Mouse (Mus musculus) layer of hippocampus, adult 2 months (tissue): Measurements from ENCODE around the gene Mtfp1. TPM values are rescaled to one million over a fixed set of nuclear protein-coding genes. Genes with fewer than 3 reads are reported as not detected.
"Not testable (repeated sequence)": the region's sequence is repeated elsewhere in the genome, so short reads cannot be mapped to it uniquely, and the experiment has no call there.

Source experiments
- DNase-seq, 2 experiments: peaks; one replicate each; pipeline ENCODE4 v3.0.0; 2022; ENCODE audit warnings: low spot score in 2 of 2
- H3K27ac ChIP-seq: fragments of 200-600 bp; 2 replicates; pipeline ENCODE4 v1.8.1; 2022
- H3K4me3 ChIP-seq: fragments of 200-600 bp; 2 replicates; pipeline ENCODE4 v1.8.1; 2022; ENCODE audit warnings: mild to moderate bottlenecking
- CTCF ChIP-seq: fragments of 200-600 bp; conservative IDR thresholded peaks from 2 replicates; pipeline ENCODE4 v1.8.1; 2022; ENCODE audit warnings: antibody characterized with exemption, mild to moderate bottlenecking, moderate library complexity
- long read RNA-seq, 2 experiments: library from polyadenylated mRNA; stranded (forward); transcript quantifications; one replicate each; pipeline ENCODE4 v2.0.0; 2021; ENCODE audit warnings: borderline mapping rate in 2 of 2
- total RNA-seq, 2 experiments: library from RNA; stranded (reverse); gene quantifications; 2 replicates each; pipeline ENCODE4 v1.2.3; 2021

Mtfp1 gene
- 100 to 1,000 TPM; 115 to 119 TPM for total RNA-seq
- long read RNA-seq, experiment 1, transcript Mtfp1-201 (4 exons, 1,411 nt) = major isoform, 92 of 107 reads
- long read RNA-seq, experiment 1, partial matches to known transcripts = 9 of 107 reads
- long read RNA-seq, experiment 1, other reads (novel, unspliced or antisense) = 6 of 107 reads
- long read RNA-seq, experiment 2, transcript Mtfp1-201 (4 exons, 1,411 nt) = major isoform, 121 of 138 reads
- long read RNA-seq, experiment 2, partial matches to known transcripts = 14 of 138 reads
- long read RNA-seq, experiment 2, other reads (novel, unspliced or antisense) = 3 of 138 reads

- no peak for TF ChIP-seq CTCF
Observed at GRCm38 (mm10) chr11:4095171-4096053, at the start of gene Mtfp1. TSS of gene Mtfp1 (minus strand) at chr11:4095445.

GRCm38 (mm10) chr11:4143281-4144062, 48.2 kb upstream of the Mtfp1 start:
- no peak for TF ChIP-seq CTCF
- no peak overlapping the region; the same call in 1 of the 2 replicates for H3K27ac ChIP-seq
- no peak for DNase-seq
- H3K4me3 ChIP-seq = no peak overlapping the region

More at GRCm38 (mm10) chr11:4095171-4096053, at the start of gene Mtfp1:
- DNase-seq = peak in 1 of 2 experiments; percentile 58
- Histone ChIP-seq H3K27ac (peak within 1 kb of the TSS; percentile 98), H3K4me3 (peak within 1 kb of the TSS; percentile 67)

- no peak overlapping the region for H3K4me3 ChIP-seq
- no peak overlapping the region for H3K27ac ChIP-seq
- TF ChIP-seq CTCF = no peak
- DNase-seq = no peak
Observed at GRCm38 (mm10) chr11:4142352-4142751, 47.1 kb upstream of the Mtfp1 start.

- no peak overlapping the region for H3K27ac ChIP-seq
- no peak for TF ChIP-seq CTCF
- H3K4me3 ChIP-seq = no peak overlapping the region
- no peak for DNase-seq
Observed at GRCm38 (mm10) chr11:4141505-4141904, 46.3 kb upstream of the Mtfp1 start.

GRCm38 (mm10) chr11:4138964-4139363, 43.7 kb upstream of the Mtfp1 start:
- no peak overlapping the region for H3K27ac ChIP-seq
- TF ChIP-seq CTCF = no peak
- no peak for DNase-seq
- H3K4me3 ChIP-seq = no peak overlapping the region

- Histone ChIP-seq H3K4me3 (peak within 1 kb of the TSS; percentile 98), H3K27ac (peak within 1 kb of the TSS; percentile 98)
- peak; percentile 81 to 88 for DNase-seq
- TF ChIP-seq CTCF = peak; percentile 89
Observed at GRCm38 (mm10) chr11:4134986-4135935, 40.0 kb upstream of the Mtfp1 start, which contains the start of gene Rnf215. TSS of gene Rnf215 (plus strand) at chr11:4135202.

GRCm38 (mm10) chr11:4134400-4134799, 39.2 kb upstream of the Mtfp1 start:
- Histone ChIP-seq H3K4me3 (peak overlapping the region; percentile 98), H3K27ac (peak overlapping the region; percentile 98)
- TF ChIP-seq CTCF = no peak
- no peak for DNase-seq

GRCm38 (mm10) chr11:4133450-4133849, 38.2 kb upstream of the Mtfp1 start:
- peak; percentile 77 for TF ChIP-seq CTCF
- DNase-seq = no peak

GRCm38 (mm10) chr11:4128461-4128860, 33.2 kb upstream of the Mtfp1 start:
- DNase-seq, H3K4me3 ChIP-seq, H3K27ac ChIP-seq: not testable (repeated sequence)

More at GRCm38 (mm10) chr11:4133450-4133849, 38.2 kb upstream of the Mtfp1 start:
- Histone ChIP-seq H3K27ac (no peak overlapping the region), H3K4me3 (no peak overlapping the region)

- DNase-seq = no peak
- Histone ChIP-seq H3K4me3 (no peak overlapping the region), H3K27ac (no peak overlapping the region)
- TF ChIP-seq CTCF = peak; percentile 57
Observed at GRCm38 (mm10) chr11:4127059-4127458, 31.8 kb upstream of the Mtfp1 start.

GRCm38 (mm10) chr11:4123922-4124321, 28.7 kb upstream of the Mtfp1 start:
- H3K4me3 ChIP-seq = no peak overlapping the region
- no peak overlapping the region for H3K27ac ChIP-seq
- DNase-seq = peak in 1 of 2 experiments; percentile 73
- peak; percentile 91 for TF ChIP-seq CTCF
